Mouse (Mus musculus) liver, embryonic 14.5 days (tissue): Measurements from ENCODE around the gene Nmi. TPM values are rescaled to one million over a fixed set of nuclear protein-coding genes. Genes with fewer than 3 reads are reported as not detected.

Source experiments
- ATAC-seq: fragments of 200-750 bp; cut with Nextera tagmentation; 2 replicates; pipeline ENCODE4 v1.8.0; 2017; ENCODE audit warnings: moderate number of reproducible peaks, mild to moderate bottlenecking, moderate library complexity; ENCODE audit not compliant: insufficient read depth
- DNase-seq, 3 experiments: peaks; one replicate each; pipeline ENCODE4 v3.0.0-alpha.2; 2012 to 2013; ENCODE audit warnings: low read depth in 3 of 3, low spot score in 3 of 3
- H3K27ac ChIP-seq: fragments of 300-500 bp; sonication (generic); 2 replicates; pipeline ENCODE4 v1.5.1; 2014; ENCODE audit warnings: moderate library complexity, mild to moderate bottlenecking, control low read depth, inconsistent platforms
- H3K27me3 ChIP-seq: fragments of 300-500 bp; sonication (generic); 2 replicates; pipeline ENCODE4 v1.6.1; 2014; ENCODE audit warnings: mild to moderate bottlenecking, low read length, moderate library complexity; ENCODE audit not compliant: control insufficient read depth, insufficient read depth
- H3K36me3 ChIP-seq: fragments of 300-500 bp; sonication (generic); replicated peaks from 2 replicates; pipeline ENCODE4 v1.6.1; 2014; ENCODE audit warnings: low read depth; ENCODE audit not compliant: control insufficient read depth, insufficient read depth
- H3K4me1 ChIP-seq, 2 experiments: fragments of 200-500 bp in 1 of 2; fragments of 300-500 bp in 1 of 2; sonication (generic) in 1 of 2; replicated peaks; 2 replicates each; pipeline ENCODE4 v1.6.1; 2012 to 2014; ENCODE audit warnings: antibody characterized with exemption in 1 of 2, inconsistent platforms in 1 of 2, low read length in 1 of 2; ENCODE audit not compliant: control insufficient read depth in 2 of 2, insufficient read depth in 2 of 2
- H3K4me2 ChIP-seq: fragments of 300-500 bp; sonication (generic); 2 replicates; pipeline ENCODE4 v1.6.1; 2014; ENCODE audit warnings: low read depth, mild to moderate bottlenecking, control low read depth, moderate library complexity
- H3K4me3 ChIP-seq, 2 experiments: fragments of 200-500 bp in 1 of 2; fragments of 300-500 bp in 1 of 2; sonication (generic) in 1 of 2; 2 replicates each; pipeline ENCODE4 v1.5.1; 2012 to 2014; ENCODE audit warnings: low read depth in 2 of 2, low read length in 2 of 2, mild to moderate bottlenecking in 2 of 2, control low read depth in 1 of 2, inconsistent platforms in 1 of 2, moderate library complexity in 1 of 2; ENCODE audit not compliant: insufficient read depth in 1 of 2
- H3K9ac ChIP-seq: fragments of 300-500 bp; sonication (generic); replicated peaks from 2 replicates; pipeline ENCODE4 v1.6.1; 2014; ENCODE audit warnings: mild to moderate bottlenecking, control low read depth, moderate library complexity
- H3K9me3 ChIP-seq: fragments of 300-500 bp; sonication (generic); 2 replicates; pipeline ENCODE4 v1.6.1; 2016; ENCODE audit warnings: low read length, mixed read lengths; ENCODE audit not compliant: control insufficient read depth
- CTCF ChIP-seq: IDR thresholded peaks from 2 replicates; pipeline ENCODE4 v1.5.1; 2016; ENCODE audit warnings: antibody characterized with exemption, low read depth, control low read depth
- EP300 ChIP-seq: IDR thresholded peaks from 2 replicates; pipeline ENCODE4 v1.6.1; 2016; ENCODE audit warnings: antibody characterized with exemption, low read depth
- WGBS: fragments of 180-500 bp; shearing (Covaris S2); extraction: QIAGEN DNeasy Blood & Tissue Kit; methylation state at CpG from one replicate; pipeline ENCODE4 v1.1.7; 2014; ENCODE audit not compliant: insufficient replicate concordance; 5-methylcytosine and 5-hydroxymethylcytosine counted together
- polyA plus RNA-seq, 2 experiments: library from polyadenylated mRNA; depleted of rRNA in 1 of 2; stranded (reverse) in 1 of 2; unstranded in 1 of 2; fragments of >200 nt; fragmentation: Nextera tagmentation in 1 of 2; extraction: Ambion mirVana in 1 of 2; gene quantifications; 2 replicates each; pipeline versions ENCODE4 v1.2.1 to v1.2.3; 2012 to 2014

Gene Nmi
- polyA plus RNA-seq, 2 experiments, result 5.1 to 11.0 TPM

GRCm38 (mm10) chr2:51972142-51972541 is 1.2 kb downstream of the Nmi start:
- Histone ChIP-seq H3K9me3 (no peaks in the 10 kb centered on the region), H3K27ac (no peak overlapping the region), H3K4me3 (peak overlapping the region; percentile 81 to 88), H3K36me3 (no peaks in the 10 kb centered on the region), H3K27me3 (no peaks in the 10 kb centered on the region), H3K9ac (peak overlapping the region; percentile 71), H3K4me1 (peaks cover 3 to 9% of the 10 kb centered on the region in 2 experiments), H3K4me2 (peak overlapping the region; percentile 86)
- TF ChIP-seq EP300, result no peak
- no peak for TF ChIP-seq CTCF
- DNase-seq (no peak), ATAC-seq (peak; percentile 49)
- 16% methylated on average over 5 of the region's 5 CpGs for WGBS

GRCm38 (mm10) chr2:51970897-51971296 is 2.4 kb downstream of the Nmi start:
- TF ChIP-seq CTCF (no peak), EP300 (no peak)
- 94% methylated on average over 4 of the region's 4 CpGs for WGBS
- Histone ChIP-seq H3K36me3 (no peaks in the 10 kb centered on the region), H3K4me2 (no peak overlapping the region), H3K27me3 (no peaks in the 10 kb centered on the region), H3K4me3 (no peak overlapping the region), H3K9ac (no peak overlapping the region), H3K27ac (no peak overlapping the region), H3K9me3 (no peaks in the 10 kb centered on the region), H3K4me1 (peaks cover 3 to 9% of the 10 kb centered on the region in 2 experiments)
- no peak for ATAC-seq
- no peak for DNase-seq

- 67% methylated on average over 3 of the region's 3 CpGs for WGBS
- H3K9ac ChIP-seq, result no peak overlapping the region
- H3K4me1 ChIP-seq, result peaks cover 0 to 4% of the 10 kb centered on the region in 2 experiments; a peak in 2 of 4 replicates
- ATAC-seq (no peak), DNase-seq (no peak)
- H3K9me3 ChIP-seq, result no peaks in the 10 kb centered on the region
- no peak overlapping the region for H3K4me3 ChIP-seq
- no peak overlapping the region for H3K4me2 ChIP-seq
- no peak for TF ChIP-seq EP300
- no peak for TF ChIP-seq CTCF
- no peaks in the 10 kb centered on the region for H3K36me3 ChIP-seq
- H3K27ac ChIP-seq, result no peak overlapping the region
- no peaks in the 10 kb centered on the region for H3K27me3 ChIP-seq
Observed at GRCm38 (mm10) chr2:51967288-51967687, 6.0 kb downstream of the Nmi start.

GRCm38 (mm10) chr2:51953648-51954204 is 19.6 kb downstream of the Nmi start:
- no peaks in the 10 kb centered on the region for H3K27me3 ChIP-seq
- H3K27ac ChIP-seq, result no peak overlapping the region
- no peak overlapping the region for H3K4me2 ChIP-seq
- 45% methylated on average over 7 of the region's 7 CpGs for WGBS
- TF ChIP-seq EP300 (no peak), CTCF (no peak)
- H3K4me1 ChIP-seq, result no peaks in the 10 kb centered on the region
- ATAC-seq (no peak), DNase-seq (no peak)
- no peaks in the 10 kb centered on the region for H3K9me3 ChIP-seq
- no peaks in the 10 kb centered on the region for H3K36me3 ChIP-seq
- no peak overlapping the region for H3K4me3 ChIP-seq
- H3K9ac ChIP-seq, result no peak overlapping the region

GRCm38 (mm10) chr2:51950876-51951275 is 22.4 kb downstream of the Nmi start:
- 38% methylated on average over 1 of the region's 1 CpGs for WGBS
- DNase-seq, result no peak

More at GRCm38 (mm10) chr2:51950876-51951275, 22.4 kb downstream of the Nmi start:
- no peak for ATAC-seq
- Histone ChIP-seq H3K4me1 (no peaks in the 10 kb centered on the region), H3K4me3 (no peak overlapping the region), H3K4me2 (no peak overlapping the region), H3K27me3 (no peaks in the 10 kb centered on the region), H3K9ac (no peak overlapping the region), H3K36me3 (no peaks in the 10 kb centered on the region), H3K27ac (no peak overlapping the region), H3K9me3 (no peaks in the 10 kb centered on the region)
- TF ChIP-seq EP300, result no peak
- no peak for TF ChIP-seq CTCF
